ENCODE assay signal across 8 mouse cellular contexts in genomic region chr6:124768704-124769044, GRCm38 (mm10). TPM values are rescaled to one million over a fixed set of nuclear protein-coding genes. Genes with fewer than 3 reads are reported as not detected.
DNase-seq lines count a peak whose midpoint lies in the region; ATAC-seq lines count a peak whose summit lies in the region.

No protein-coding gene starts in this region.

- peak overlapping the region; percentile 94 for H3K4me2 ChIP-seq in kidney, embryonic 16.5 days (replicated peaks; ENCODE audit: low read depth, low read length)
- H3K4me2 ChIP-seq in intestine, embryonic 15.5 days (replicated peaks), result peak overlapping the region; percentile 96
- H3K4me2 ChIP-seq in neural tube, embryonic 12.5 days (replicated peaks), result peak overlapping the region; percentile 71

- no peak for DNase-seq in kidney, postnatal 4 days
- DNase-seq in embryonic facial prominence, embryonic 10.5 days (ENCODE audit: low spot score), result no peak
- no peak for DNase-seq in spleen, adult 12 weeks (ENCODE audit: low spot score)
- no peak for DNase-seq in adrenal gland, postnatal 36 days
- DNase-seq in left cerebral cortex, postnatal 36 days (ENCODE audit: low spot score in 2 of 2), result no peak

- H3K9me3 ChIP-seq in kidney, embryonic 16.5 days (ENCODE audit: low read length), result no peaks in the 10 kb centered on the region
- H3K9me3 ChIP-seq in embryonic facial prominence, embryonic 10.5 days, result no peaks in the 10 kb centered on the region
- H3K9me3 ChIP-seq in intestine, embryonic 15.5 days, result no peaks in the 10 kb centered on the region
- H3K9me3 ChIP-seq in neural tube, embryonic 12.5 days, result no peaks in the 10 kb centered on the region

- intact Hi-C loops in left cerebral cortex, postnatal 36 days (cut with DNase I), result loop anchor here (2.0 to 5.0 kb wide), 3 partner anchors 36 to 94 kb away; partner anchors contain the start of gene Gpr162

- peak overlapping the region; percentile 65 for H3K4me3 ChIP-seq in kidney, embryonic 16.5 days (ENCODE audit: low read length)
- peak overlapping the region; percentile 64 for H3K4me3 ChIP-seq in embryonic facial prominence, embryonic 10.5 days
- H3K4me3 ChIP-seq in intestine, embryonic 15.5 days (replicated peaks), result peak overlapping the region; percentile 57
- H3K4me3 ChIP-seq in neural tube, embryonic 12.5 days, result peak overlapping the region; percentile 44

- peak overlapping the region; percentile 69 for H3K9ac ChIP-seq in kidney, embryonic 16.5 days (replicated peaks; ENCODE audit: low read length)
- H3K9ac ChIP-seq in intestine, embryonic 15.5 days, result peak overlapping the region; percentile 60
- peak overlapping the region; percentile 59; the same call in 1 of the 2 replicates for H3K9ac ChIP-seq in neural tube, embryonic 12.5 days

- 0 out of 2 replicates have a peak, but pooled peaks have one; percentile 10 for ATAC-seq in kidney, embryonic 16.5 days (ENCODE audit: low FRiP score, low TSS enrichment)
- ATAC-seq in intestine, embryonic 15.5 days, result peak; percentile 19; the same call in 1 of the 2 replicates
- peak; percentile 4 for ATAC-seq in neural tube, embryonic 12.5 days (ENCODE audit: low FRiP score, low read depth)

- no peaks in the 10 kb centered on the region for H3K36me3 ChIP-seq in kidney, embryonic 16.5 days (ENCODE audit: insufficient read depth, low read length)
- no peaks in the 10 kb centered on the region for H3K36me3 ChIP-seq in embryonic facial prominence, embryonic 10.5 days (replicated peaks)
- H3K36me3 ChIP-seq in intestine, embryonic 15.5 days, result no peaks in the 10 kb centered on the region
- H3K36me3 ChIP-seq in neural tube, embryonic 12.5 days, result no peaks in the 10 kb centered on the region

- WGBS in kidney, embryonic 16.5 days, result 7% methylated on average over 9 of the region's 9 CpGs
- WGBS in embryonic facial prominence, embryonic 10.5 days, result 4% methylated on average over 9 of the region's 9 CpGs
- WGBS in intestine, embryonic 15.5 days, result 8% methylated on average over 9 of the region's 9 CpGs
- 5% methylated on average over 9 of the region's 9 CpGs for WGBS in neural tube, embryonic 12.5 days

- H3K4me1 ChIP-seq in kidney, embryonic 16.5 days (ENCODE audit: insufficient read depth, low read length), result peaks cover 33% of the 10 kb centered on the region
- peaks cover 33% of the 10 kb centered on the region for H3K4me1 ChIP-seq in embryonic facial prominence, embryonic 10.5 days
- H3K4me1 ChIP-seq in intestine, embryonic 15.5 days (replicated peaks), result peaks cover 24% of the 10 kb centered on the region
- peaks cover 16% of the 10 kb centered on the region for H3K4me1 ChIP-seq in neural tube, embryonic 12.5 days

- no peaks in the 10 kb centered on the region for H3K27me3 ChIP-seq in kidney, embryonic 16.5 days (ENCODE audit: insufficient read depth, low read length)
- H3K27me3 ChIP-seq in embryonic facial prominence, embryonic 10.5 days (replicated peaks; ENCODE audit: low read depth, poor library complexity, severe bottlenecking), result peaks cover 85% of the 10 kb centered on the region
- 0 out of 2 replicates have a peak, but pooled peaks cover 2% of the 10 kb centered on the region for H3K27me3 ChIP-seq in intestine, embryonic 15.5 days (replicated peaks)
- peaks cover 14% of the 10 kb centered on the region for H3K27me3 ChIP-seq in neural tube, embryonic 12.5 days (replicated peaks)

- peak overlapping the region; percentile 43; the same call in 1 of the 2 replicates for H3K27ac ChIP-seq in kidney, embryonic 16.5 days (ENCODE audit: low read length)
- H3K27ac ChIP-seq in embryonic facial prominence, embryonic 10.5 days (replicated peaks), result peak overlapping the region; percentile 51
- no peak overlapping the region for H3K27ac ChIP-seq in intestine, embryonic 15.5 days
- H3K27ac ChIP-seq in neural tube, embryonic 12.5 days, result no peak overlapping the region

RNA-seq across cellular contexts. Expression of gene Eno2, which starts 0.8 kb away (rescaled TPM):
- polyA plus RNA-seq in kidney, embryonic 16.5 days (2015; fragmentation: Nextera tagmentation; extraction: Ambion mirVana), result 10.9 and 15.3 TPM in 2 replicates
- 2.3 and 2.4 TPM in 2 replicates for polyA plus RNA-seq in embryonic facial prominence, embryonic 10.5 days (2016; fragmentation: Nextera tagmentation; extraction: Ambion mirVana)
- polyA plus RNA-seq in intestine, embryonic 15.5 days (2015; fragmentation: Nextera tagmentation; extraction: Ambion mirVana), result 6.0 and 6.8 TPM in 2 replicates
- 25.2 and 27.8 TPM in 2 replicates for polyA plus RNA-seq in neural tube, embryonic 12.5 days (2016; fragmentation: Nextera tagmentation; extraction: Ambion mirVana)
- 10 to 100 TPM; 12.4 to 32.6 TPM for total RNA-seq in adrenal gland, postnatal 36 days (2021)
- total RNA-seq in left cerebral cortex, postnatal 36 days (2021), result 1,000 to 10,000 TPM; 1,042 to 1,110 TPM

RNA-seq across cellular contexts. Expression of gene Lrrc23, which starts 10.9 kb away (rescaled TPM):
- polyA plus RNA-seq in kidney, embryonic 16.5 days (2015; fragmentation: Nextera tagmentation; extraction: Ambion mirVana), result 1.0 and 1.2 TPM in 2 replicates
- polyA plus RNA-seq in embryonic facial prominence, embryonic 10.5 days (2016; fragmentation: Nextera tagmentation; extraction: Ambion mirVana), result 0.50 and 0.74 TPM in 2 replicates
- 0.11 and 0.13 TPM in 2 replicates for polyA plus RNA-seq in intestine, embryonic 15.5 days (2015; fragmentation: Nextera tagmentation; extraction: Ambion mirVana)
- 0.68 and 0.85 TPM in 2 replicates for polyA plus RNA-seq in neural tube, embryonic 12.5 days (2016; fragmentation: Nextera tagmentation; extraction: Ambion mirVana)
- under 1 TPM in 1 of 2 experiments, not detected in 1; 0.43 TPM for total RNA-seq in adrenal gland, postnatal 36 days (2021)
- 1 to 10 TPM; 1.7 to 1.8 TPM for total RNA-seq in left cerebral cortex, postnatal 36 days (2021)

RNA-seq across cellular contexts. Expression of gene Atn1, which starts 12.3 kb away (rescaled TPM):
- polyA plus RNA-seq in kidney, embryonic 16.5 days (2015; fragmentation: Nextera tagmentation; extraction: Ambion mirVana), result 16.4 and 20.2 TPM in 2 replicates
- 12.6 and 15.2 TPM in 2 replicates for polyA plus RNA-seq in embryonic facial prominence, embryonic 10.5 days (2016; fragmentation: Nextera tagmentation; extraction: Ambion mirVana)
- polyA plus RNA-seq in intestine, embryonic 15.5 days (2015; fragmentation: Nextera tagmentation; extraction: Ambion mirVana), result 10.5 and 11.9 TPM in 2 replicates
- 16.8 and 17.4 TPM in 2 replicates for polyA plus RNA-seq in neural tube, embryonic 12.5 days (2016; fragmentation: Nextera tagmentation; extraction: Ambion mirVana)
- total RNA-seq in adrenal gland, postnatal 36 days (2021), result 10 to 100 TPM; 77.4 to 78.1 TPM
- 100 to 1,000 TPM; 162 to 175 TPM for total RNA-seq in left cerebral cortex, postnatal 36 days (2021)

RNA-seq across cellular contexts. Expression of gene Gm45234, which starts 12.9 kb away (rescaled TPM):
- polyA plus RNA-seq in kidney, embryonic 16.5 days (2015; fragmentation: Nextera tagmentation; extraction: Ambion mirVana), result 0.14 TPM in 1 of 2 replicates, not detected in the other
- polyA plus RNA-seq in embryonic facial prominence, embryonic 10.5 days (2016; fragmentation: Nextera tagmentation; extraction: Ambion mirVana), result not detected in 2 replicates
- polyA plus RNA-seq in intestine, embryonic 15.5 days (2015; fragmentation: Nextera tagmentation; extraction: Ambion mirVana), result not detected in 2 replicates
- polyA plus RNA-seq in neural tube, embryonic 12.5 days (2016; fragmentation: Nextera tagmentation; extraction: Ambion mirVana), result not detected in 2 replicates
- under 1 TPM in 1 of 2 experiments, not detected in 1; 0.56 TPM for total RNA-seq in adrenal gland, postnatal 36 days (2021)
- not detected for total RNA-seq in left cerebral cortex, postnatal 36 days (2021)

RNA-seq across cellular contexts. Expression of gene Grcc10, which starts 27.5 kb away (rescaled TPM):
- polyA plus RNA-seq in kidney, embryonic 16.5 days (2015; fragmentation: Nextera tagmentation; extraction: Ambion mirVana), result 527 and 541 TPM in 2 replicates
- polyA plus RNA-seq in embryonic facial prominence, embryonic 10.5 days (2016; fragmentation: Nextera tagmentation; extraction: Ambion mirVana), result 425 and 454 TPM in 2 replicates
- polyA plus RNA-seq in intestine, embryonic 15.5 days (2015; fragmentation: Nextera tagmentation; extraction: Ambion mirVana), result 337 and 341 TPM in 2 replicates
- 527 and 552 TPM in 2 replicates for polyA plus RNA-seq in neural tube, embryonic 12.5 days (2016; fragmentation: Nextera tagmentation; extraction: Ambion mirVana)
- 100 to 1,000 TPM; 331 to 397 TPM for total RNA-seq in adrenal gland, postnatal 36 days (2021)
- total RNA-seq in left cerebral cortex, postnatal 36 days (2021), result 100 to 1,000 TPM; 285 to 313 TPM

Comparison
In these comparisons a context has a peak if more than half of its experiments do, and no peak if none do; other contexts are left out.
1. H3K27ac ChIP-seq: peak in kidney, embryonic 16.5 days (single experiment) and embryonic facial prominence, embryonic 10.5 days (single experiment); none in intestine, embryonic 15.5 days (single experiment) and neural tube, embryonic 12.5 days (single experiment).
2. Peak in every context shown above with its lines, with median percentiles within 50 percentile points of each other: ATAC-seq, H3K4me2 ChIP-seq, H3K4me3 ChIP-seq and H3K9ac ChIP-seq.